Comparison of ENCODE assay signal across 13 mouse cellular contexts in genomic region chr10:121090006-121090405, GRCm38 (mm10). TPM values are rescaled to one million over a fixed set of nuclear protein-coding genes. Genes with fewer than 3 reads are reported as not detected.
A peak's percentile ranks its signal among the peaks of the same experiment; 100 is the strongest.
DNase-seq lines count a peak whose midpoint lies in the region; ATAC-seq and TF ChIP-seq lines count a peak whose summit lies in the region.
"Had no signal": no experiment of that assay in that cellular context is flagged by ENCODE, and none has a peak within 500 bp of the region (broad histone marks: within the 10 kb centered on the region; RNA-seq: fewer than 3 reads in every experiment).

No protein-coding gene starts in this region.

- H3K36me3 ChIP-seq in heart, embryonic 12.5 days: no peaks in the 10 kb centered on the region
- H3K36me3 ChIP-seq in midbrain, embryonic 10.5 days: no peaks in the 10 kb centered on the region
- H3K36me3 ChIP-seq in midbrain, embryonic 15.5 days (replicated peaks): no peaks in the 10 kb centered on the region
- no peaks in the 10 kb centered on the region for H3K36me3 ChIP-seq in forebrain, postnatal 0 days (ENCODE audit: insufficient read depth)
- H3K36me3 ChIP-seq: hindbrain, embryonic 13.5 days had no signal

- H3K9ac ChIP-seq in heart, embryonic 12.5 days: no peak overlapping the region
- no peak overlapping the region for H3K9ac ChIP-seq in midbrain, embryonic 15.5 days
- H3K9ac ChIP-seq in forebrain, postnatal 0 days: no peak overlapping the region
- H3K9ac ChIP-seq: hindbrain, embryonic 13.5 days had no signal

- H3K9me3 ChIP-seq in heart, embryonic 12.5 days (replicated peaks): no peaks in the 10 kb centered on the region
- no peaks in the 10 kb centered on the region for H3K9me3 ChIP-seq in midbrain, embryonic 10.5 days (replicated peaks)
- no peaks in the 10 kb centered on the region for H3K9me3 ChIP-seq in midbrain, embryonic 15.5 days
- no peaks in the 10 kb centered on the region for H3K9me3 ChIP-seq in forebrain, postnatal 0 days (ENCODE audit: low read length)
- H3K9me3 ChIP-seq: hindbrain, embryonic 13.5 days had no signal

- no peaks in the 10 kb centered on the region for H3K27me3 ChIP-seq in heart, embryonic 12.5 days (replicated peaks)
- no peaks in the 10 kb centered on the region for H3K27me3 ChIP-seq in midbrain, embryonic 10.5 days (ENCODE audit: low read depth, poor library complexity, severe bottlenecking)
- H3K27me3 ChIP-seq in midbrain, embryonic 15.5 days (replicated peaks): no peaks in the 10 kb centered on the region
- no peaks in the 10 kb centered on the region for H3K27me3 ChIP-seq in forebrain, postnatal 0 days (ENCODE audit: insufficient read depth, low read length)
- H3K27me3 ChIP-seq: hindbrain, embryonic 13.5 days had no signal

- no peak overlapping the region for H3K27ac ChIP-seq in heart, embryonic 12.5 days (ENCODE audit: poor library complexity, severe bottlenecking)
- no peak overlapping the region for H3K27ac ChIP-seq in midbrain, embryonic 10.5 days (replicated peaks)
- H3K27ac ChIP-seq in midbrain, embryonic 15.5 days: no peak overlapping the region
- H3K27ac ChIP-seq in forebrain, postnatal 0 days (ENCODE audit: low read depth, low read length): no peak overlapping the region
- H3K27ac ChIP-seq: hindbrain, embryonic 13.5 days had no signal

- 29% methylated on average over 8 of the region's 8 CpGs for WGBS in heart, embryonic 12.5 days
- 19% methylated on average over 8 of the region's 8 CpGs for WGBS in midbrain, embryonic 10.5 days
- WGBS in midbrain, embryonic 15.5 days: 24% methylated on average over 8 of the region's 8 CpGs
- 12% methylated on average over 8 of the region's 8 CpGs for WGBS in forebrain, postnatal 0 days

- DNase-seq in heart, adult 8-10 months (ENCODE audit: low spot score): no peak
- no peak for DNase-seq in midbrain, embryonic 10.5 days (ENCODE audit: low spot score)
- DNase-seq in forebrain, postnatal 0 days: no peak
- DNase-seq in urinary bladder, postnatal 14 days (ENCODE audit: low spot score): no peak
- DNase-seq in spleen, postnatal 14 days (ENCODE audit: low spot score in 2 of 2): no peak
- DNase-seq: B cell, adult 2 months; layer of hippocampus, adult 9-11 months; thymus, adult 2 months had no signal

- peak overlapping the region; percentile 54 for H3K4me2 ChIP-seq in heart, embryonic 12.5 days
- no peak overlapping the region; the same call in 1 of the 2 replicates for H3K4me2 ChIP-seq in midbrain, embryonic 15.5 days
- peak overlapping the region; percentile 30 for H3K4me2 ChIP-seq in forebrain, postnatal 0 days (ENCODE audit: low read depth)

- no peak overlapping the region for H3K4me3 ChIP-seq in heart, embryonic 12.5 days
- peak overlapping the region; percentile 28; the same call in 1 of the 2 replicates for H3K4me3 ChIP-seq in midbrain, embryonic 10.5 days
- no peak overlapping the region for H3K4me3 ChIP-seq in midbrain, embryonic 15.5 days
- H3K4me3 ChIP-seq in forebrain, postnatal 0 days (ENCODE audit: low read depth, low read length): no peak overlapping the region
- H3K4me3 ChIP-seq: hindbrain, embryonic 13.5 days; myocyte had no signal

- H3K4me1 ChIP-seq in heart, embryonic 12.5 days (replicated peaks): no peaks in the 10 kb centered on the region
- H3K4me1 ChIP-seq in midbrain, embryonic 10.5 days: peaks cover 17% of the 10 kb centered on the region
- peaks cover 4% of the 10 kb centered on the region; the same call in 1 of the 2 replicates for H3K4me1 ChIP-seq in midbrain, embryonic 15.5 days
- H3K4me1 ChIP-seq in forebrain, postnatal 0 days (ENCODE audit: insufficient read depth): no peaks in the 10 kb centered on the region
- H3K4me1 ChIP-seq: hindbrain, embryonic 13.5 days had no signal

- TF ChIP-seq CTCF in forebrain, postnatal 0 days (IDR thresholded peaks at IDR 0.05; ENCODE audit: low read depth): no peak

- ATAC-seq in heart, embryonic 12.5 days (ENCODE audit: insufficient number of reproducible peaks, low FRiP score): no peak
- ATAC-seq in midbrain, embryonic 15.5 days (replicated peaks): no peak
- ATAC-seq in forebrain, postnatal 0 days: no peak
- ATAC-seq in megakaryocyte-erythroid progenitor cell, adult 5-6 weeks (replicated peaks; ENCODE audit: low FRiP score, low TSS enrichment, poor library complexity, severe bottlenecking): 0 out of 2 replicates have a peak, but pooled peaks have one; percentile 48

RNA-seq across cellular contexts. Expression of gene Wif1, which starts 56.2 kb away (rescaled TPM):
- 2.9 and 3.7 TPM in 2 replicates for polyA plus RNA-seq in heart, embryonic 12.5 days (2016; fragmentation: Nextera tagmentation; extraction: Ambion mirVana)
- total RNA-seq in heart, adult 8-10 months (2022): 1 to 10 TPM; 2.2 to 5.2 (median 3.0) TPM
- 1.3 and 1.7 TPM in 2 replicates for polyA plus RNA-seq in midbrain, embryonic 10.5 days (2016; fragmentation: Nextera tagmentation; extraction: Ambion mirVana)
- 13.1 and 19.2 TPM in 2 replicates for polyA plus RNA-seq in midbrain, embryonic 15.5 days (2015; fragmentation: Nextera tagmentation; extraction: Ambion mirVana)
- total RNA-seq in forebrain, postnatal 0 days (2014; rRNA removed): 2.2 and 6.0 TPM in 2 replicates
- 3.6 and 6.1 TPM in 2 replicates for polyA plus RNA-seq in forebrain, postnatal 0 days (2015; fragmentation: Nextera tagmentation; extraction: Ambion mirVana)
- total RNA-seq in megakaryocyte-erythroid progenitor cell, adult 5-6 weeks (2014; fragmentation: Nextera tagmentation): not detected in 2 replicates
- not detected in 2 replicates for total RNA-seq in megakaryocyte-erythroid progenitor cell, adult 5-6 weeks (2017)
